Mouse (Mus musculus) adrenal gland, adult 10 weeks (tissue): ENCODE results near the gene Trim21. TPM values are rescaled to one million over a fixed set of nuclear protein-coding genes. Genes with fewer than 3 reads are reported as not detected.

Experiments
- polyA plus RNA-seq: library from polyadenylated mRNA; stranded (reverse); fragments of 350-450 nt; fragmentation: Illumina TruSeq; extraction: RNeasy Lipid Tissue Mini Kit (QIAGEN cat#74804); gene quantifications from one replicate; pipeline ENCODE4 v1.2.3, GENCODE M21; 2014; ENCODE audit warnings: low read depth, low replicate concordance

The Trim21 gene
- polyA plus RNA-seq: 17.0 TPM

DNA sequence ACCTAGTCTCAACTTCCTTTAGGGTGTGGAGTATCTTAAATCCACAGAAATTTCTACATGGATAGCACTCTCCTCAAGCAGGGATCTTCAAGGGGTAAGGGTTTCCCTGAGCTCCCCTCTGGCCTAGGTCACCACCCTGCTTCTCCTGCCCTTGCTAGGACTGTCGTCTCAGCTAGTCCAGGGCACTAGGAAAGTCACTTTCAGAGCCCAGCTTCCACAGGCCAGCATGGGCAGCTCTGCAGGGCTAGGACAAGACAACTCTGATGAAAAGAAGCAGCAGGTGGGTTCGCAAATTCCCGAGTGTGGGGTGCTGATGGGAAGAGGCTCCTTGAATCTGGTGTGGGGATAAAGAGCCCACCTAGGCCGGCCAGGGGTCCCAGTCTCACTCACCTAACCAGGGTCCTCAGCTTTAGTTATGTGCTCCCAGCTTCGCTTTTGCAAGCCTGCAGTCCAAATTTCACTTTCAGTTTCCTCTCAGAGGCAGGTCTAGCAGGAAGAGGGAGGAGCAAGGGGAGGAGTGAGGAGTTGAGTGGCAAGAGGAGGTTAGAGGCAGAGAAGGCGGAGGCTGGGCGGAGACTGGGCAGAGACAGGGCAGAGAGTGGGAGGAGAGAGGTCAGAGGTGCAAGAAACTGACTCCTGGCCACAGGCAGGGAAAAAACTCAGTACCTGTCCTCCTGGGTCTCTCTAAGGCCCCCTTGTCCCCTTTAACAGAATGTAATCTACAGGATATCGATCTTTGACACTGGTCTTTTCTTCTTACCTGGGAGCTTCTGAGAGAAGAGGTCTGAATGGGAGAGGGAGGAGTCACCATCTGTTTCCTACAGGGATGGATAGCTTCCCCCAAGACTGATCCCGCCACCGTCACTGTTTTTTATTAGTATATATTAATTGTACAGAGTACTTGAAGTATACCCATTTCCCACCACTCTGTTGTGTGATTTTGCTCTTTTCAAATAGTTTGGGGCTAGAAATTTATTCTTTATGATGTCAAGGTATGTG, at the start of gene Trim21:
Gene Trim21, minus strand, starts transcription at position 488 of the 999 bp plus-strand sequence.

DNA sequence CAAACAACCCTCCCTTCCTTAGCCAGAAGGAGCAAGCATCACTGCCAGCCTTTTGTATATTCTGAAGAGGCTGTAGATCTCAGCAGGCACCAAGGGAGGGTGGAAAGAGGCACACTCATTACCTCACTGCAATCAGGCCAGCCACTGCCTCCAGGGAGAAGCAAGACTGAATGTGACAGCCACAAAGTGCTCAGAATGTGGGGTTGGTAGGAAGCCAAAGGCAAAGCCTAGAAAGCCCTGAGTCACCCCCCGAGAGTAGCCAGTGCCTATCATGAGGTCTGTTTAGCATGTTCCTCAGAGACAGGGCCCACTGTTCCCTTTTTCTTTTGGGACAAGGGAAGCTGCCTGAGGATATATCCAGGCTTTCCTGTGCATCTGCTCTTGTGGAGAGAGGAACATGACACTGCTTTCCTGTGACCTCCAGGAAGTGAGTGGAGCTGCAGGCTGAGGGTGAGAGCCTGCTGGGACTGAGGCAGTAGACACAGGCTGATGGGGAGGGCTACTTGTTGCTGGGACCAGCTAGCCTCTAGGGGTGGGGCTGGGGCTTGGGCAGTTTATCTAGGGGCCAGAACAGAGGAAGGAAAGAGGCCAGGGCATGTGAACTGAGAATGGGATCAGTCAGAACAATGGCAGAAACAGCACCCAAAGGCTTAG, 32.2 kb upstream of the Trim21 start, which contains the start of gene Olfr552:
Gene Olfr552, plus strand, starts transcription at position 393 of the 654 bp plus-strand sequence.

GRCm38 (mm10) chr7:102591786-102592185, 26.5 kb upstream of the Trim21 start, which contains the start of gene Olfr551:
Gene Olfr551, minus strand, starts transcription at chr7:102591886.

DNA sequence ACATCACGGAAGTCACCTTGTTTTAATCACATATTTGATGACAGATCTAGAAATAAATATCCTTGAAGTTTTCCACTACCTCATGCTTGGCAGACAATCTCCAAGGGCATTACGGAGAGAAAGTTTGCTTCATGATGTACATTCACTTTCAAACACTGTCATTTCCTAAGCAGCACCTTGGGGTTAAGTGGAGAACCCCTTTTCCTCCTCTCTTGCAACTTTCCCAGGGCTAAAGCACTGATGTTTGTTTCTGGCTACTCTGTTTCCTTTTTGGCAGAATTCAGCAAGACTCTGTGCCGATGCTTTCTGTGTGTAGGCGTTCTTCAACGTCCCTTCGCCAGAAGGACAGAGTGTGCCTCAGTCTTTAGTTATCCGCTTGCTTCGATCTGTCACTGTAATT, 5.9 kb upstream of the Trim21 start, which contains the start of gene Olfr550:
Gene Olfr550, plus strand, starts transcription at position 301 of the 400 bp plus-strand sequence.

GRCm38 (mm10) chr7:102549570-102549969, 15.7 kb downstream of the Trim21 start, which contains the start of gene Olfr549:
Gene Olfr549, plus strand, starts transcription at chr7:102549870.

DNA sequence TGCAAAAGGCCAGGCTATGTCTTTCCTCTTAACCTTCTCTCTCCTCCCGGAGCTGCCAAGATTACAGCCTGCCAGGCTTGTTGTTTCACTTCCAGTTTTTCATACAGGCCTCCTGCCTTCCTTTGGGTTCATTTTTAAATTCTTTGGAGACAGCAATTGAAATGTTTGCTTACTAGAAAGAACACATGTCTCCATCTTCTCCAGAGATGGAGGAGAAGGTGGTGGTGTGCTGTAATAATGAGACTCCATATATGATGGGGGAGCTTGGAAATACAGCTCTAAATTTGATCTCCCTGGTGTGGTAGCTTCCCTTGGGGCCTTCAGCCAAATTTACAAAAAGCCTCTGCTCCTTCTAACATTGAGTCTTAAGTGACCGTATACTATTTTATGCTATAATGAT, 24.7 kb downstream of the Trim21 start, which contains the start of gene Olfr548-ps1:
Gene Olfr548-ps1, plus strand, starts transcription at position 301 of the 400 bp plus-strand sequence.

GRCm38 (mm10) chr7:102534449-102534848, 30.8 kb downstream of the Trim21 start, which contains the start of gene Olfr547:
Gene Olfr547, plus strand, starts transcription at chr7:102534749.

Other genes starting within 250 kb of the Trim21 start
- 47.2 TPM for gene Rrm1, start 123.8 kb downstream of the Trim21 start, polyA plus RNA-seq
- gene Olfr543, start 83.8 kb downstream of the Trim21 start, polyA plus RNA-seq: not detected
- gene Olfr544, start 77.2 kb downstream of the Trim21 start, polyA plus RNA-seq: not detected
- gene Olfr545, start 65.9 kb downstream of the Trim21 start, polyA plus RNA-seq: not detected
- gene Olfr547, start 30.7 kb downstream of the Trim21 start, polyA plus RNA-seq: not detected
- not detected for gene Olfr548-ps1, start 24.6 kb downstream of the Trim21 start, polyA plus RNA-seq
- not detected for gene Olfr549, start 15.6 kb downstream of the Trim21 start, polyA plus RNA-seq
- gene Olfr550, start 6.0 kb upstream of the Trim21 start, polyA plus RNA-seq: not detected
- gene Olfr551, start 26.4 kb upstream of the Trim21 start, polyA plus RNA-seq: not detected
- not detected for gene Olfr552, start 32.3 kb upstream of the Trim21 start, polyA plus RNA-seq
- gene Olfr553, start 52.7 kb upstream of the Trim21 start, polyA plus RNA-seq: not detected
- not detected for gene Olfr554, start 72.9 kb upstream of the Trim21 start, polyA plus RNA-seq
- gene Olfr555, start 93.3 kb upstream of the Trim21 start, polyA plus RNA-seq: not detected
- gene Olfr556, start 99.4 kb upstream of the Trim21 start, polyA plus RNA-seq: not detected
- gene Trim68, start 121.8 kb upstream of the Trim21 start, polyA plus RNA-seq: 8.5 TPM
- gene Olfr557, start 130.4 kb upstream of the Trim21 start, polyA plus RNA-seq: not detected
- 2.6 TPM for gene Olfr558, start 136.7 kb upstream of the Trim21 start, polyA plus RNA-seq
- not detected for gene Olfr33, start 153.6 kb upstream of the Trim21 start, polyA plus RNA-seq
- gene Olfr559, start 162.0 kb upstream of the Trim21 start, polyA plus RNA-seq: not detected
- not detected for gene Olfr560, start 193.9 kb upstream of the Trim21 start, polyA plus RNA-seq
- 0.52 TPM for gene Olfr78, start 194.0 kb upstream of the Trim21 start, polyA plus RNA-seq
- not detected for gene Olfr561, start 205.7 kb upstream of the Trim21 start, polyA plus RNA-seq
- not detected for gene Olfr564, start 238.0 kb upstream of the Trim21 start, polyA plus RNA-seq